Mouse (Mus musculus): Measurements from ENCODE around the gene 2900011O08Rik.

2900011O08Rik gene

DNA sequence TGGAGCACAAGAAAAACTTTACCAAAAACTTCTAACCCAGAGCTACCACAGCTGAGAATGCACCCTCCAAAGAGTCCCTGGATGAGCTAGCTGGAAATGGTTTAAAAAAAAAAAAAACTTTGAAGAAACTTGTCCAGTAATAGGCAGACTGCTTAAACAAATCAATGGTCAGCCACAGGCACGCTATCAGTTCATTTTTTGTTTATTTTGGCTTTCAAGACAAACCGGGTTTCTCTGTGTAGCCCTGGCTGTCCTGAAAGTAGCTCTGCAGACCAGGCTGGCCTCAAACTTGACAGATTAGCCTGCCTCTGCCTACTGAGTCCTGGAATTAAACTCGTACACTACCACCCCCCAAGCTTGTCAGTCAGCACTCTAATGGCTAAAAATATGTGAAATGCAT, 156.9 kb downstream of the 2900011O08Rik start:
- DNase-seq = no peak

DNA sequence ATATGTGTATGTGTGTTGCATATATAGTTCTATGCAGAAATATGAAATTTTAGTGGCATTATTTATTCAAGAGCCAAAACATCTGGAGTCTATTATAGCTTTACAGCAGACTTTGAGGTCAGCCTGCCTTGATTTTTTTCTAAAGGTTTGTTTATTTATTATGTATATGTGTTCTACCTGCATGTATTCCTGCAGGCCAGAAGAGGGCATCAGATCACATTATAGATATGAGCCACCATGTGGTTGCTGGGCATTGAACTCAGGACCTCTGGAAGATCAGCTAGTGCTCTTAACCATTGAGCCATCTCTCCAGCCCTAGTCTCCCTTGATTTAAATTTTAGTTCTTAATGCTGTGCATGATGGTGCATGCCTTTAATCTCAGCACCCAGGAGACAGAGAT, 161.3 kb downstream of the 2900011O08Rik start:
- no peak for DNase-seq
